Mouse (Mus musculus): ENCODE data around the gene Med19.
"Not testable (repeated sequence)": the region's sequence is repeated elsewhere in the genome, so short reads cannot be mapped to it uniquely, and the experiment has no call there.

Gene Med19

GRCm38 (mm10) chr2:84717357-84717756 is 39.2 kb downstream of the Med19 start:
- in situ Hi-C loops (cut with MboI), result no loop called here

GRCm38 (mm10) chr2:84720718-84721117 is 42.5 kb downstream of the Med19 start:
- in situ Hi-C loops (cut with MboI), result no loop called here

GRCm38 (mm10) chr2:84721182-84721581 is 43.0 kb downstream of the Med19 start:
- in situ Hi-C loops (cut with MboI), result no loop called here

- in situ Hi-C loops (cut with MboI), result no loop called here
These were observed 45.7 kb downstream of the Med19 start for GRCm38 (mm10) chr2:84723856-84724255.

- in situ Hi-C loops (cut with MboI), result no loop called here
These were observed 47.6 kb downstream of the Med19 start for GRCm38 (mm10) chr2:84725770-84726169.

GRCm38 (mm10) chr2:84726716-84727115 is 48.5 kb downstream of the Med19 start:
- in situ Hi-C loops (cut with MboI), result no loop called here

- in situ Hi-C loops (cut with MboI), result no loop called here
These were observed 49.1 kb downstream of the Med19 start, which contains the start of gene Clp1 for GRCm38 (mm10) chr2:84727172-84727858. TSS of gene Clp1 (minus strand) at chr2:84727350.

GRCm38 (mm10) chr2:84728191-84728590 is 50.0 kb downstream of the Med19 start:
- in situ Hi-C loops (cut with MboI), result not testable (repeated sequence)

GRCm38 (mm10) chr2:84731206-84731605 is 53.0 kb downstream of the Med19 start:
- in situ Hi-C loops (cut with MboI), result no loop called here

- in situ Hi-C loops (cut with MboI), result no loop called here
These were observed 54.2 kb downstream of the Med19 start for GRCm38 (mm10) chr2:84732394-84732793.

- in situ Hi-C loops (cut with MboI), result no loop called here
These were observed 55.5 kb downstream of the Med19 start, which contains the start of gene Ypel4 for GRCm38 (mm10) chr2:84733579-84734300. TSS of gene Ypel4 (plus strand) at chr2:84734058.

- in situ Hi-C loops (cut with MboI), result no loop called here
These were observed 56.2 kb downstream of the Med19 start for GRCm38 (mm10) chr2:84734351-84734864.

GRCm38 (mm10) chr2:84734919-84735318 is 56.7 kb downstream of the Med19 start:
- in situ Hi-C loops (cut with MboI), result no loop called here

GRCm38 (mm10) chr2:84735346-84735920 is 57.2 kb downstream of the Med19 start:
- in situ Hi-C loops (cut with MboI), result no loop called here

GRCm38 (mm10) chr2:84736312-84737161 is 58.3 kb downstream of the Med19 start:
- in situ Hi-C loops (cut with MboI), result no loop called here

- in situ Hi-C loops (cut with MboI), result no loop called here
These were observed 59.3 kb downstream of the Med19 start for GRCm38 (mm10) chr2:84737451-84737925.
